Mouse (Mus musculus): Measurements from ENCODE around the gene Thpo. TPM values are rescaled to one million over a fixed set of nuclear protein-coding genes. Genes with fewer than 3 reads are reported as not detected.

The Thpo gene
- polyA plus RNA-seq, 1 experiment from 2014 or later, result 1.5 TPM

DNA sequence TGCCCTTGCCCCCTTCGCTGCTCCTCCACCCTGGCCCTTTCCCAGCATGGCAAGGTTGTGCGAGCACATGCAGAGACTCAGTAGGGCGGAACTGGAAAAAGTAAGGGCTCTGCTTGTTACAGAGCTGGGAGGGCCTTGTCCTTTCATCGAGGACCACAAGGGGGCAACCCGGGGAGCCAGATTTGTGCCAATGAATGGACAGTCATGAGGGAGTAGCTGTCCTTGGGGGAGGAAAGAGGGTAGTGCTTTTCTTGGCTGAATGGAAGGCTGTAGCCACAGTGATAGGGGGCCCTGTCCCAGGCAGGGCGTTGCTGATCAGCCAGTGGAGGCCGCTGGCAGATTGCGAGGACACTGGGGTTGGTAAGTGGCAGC is 31.8 kb downstream of the Thpo start:
- Histone ChIP-seq H3K27me3 (ENCODE audit: control insufficient read depth, insufficient read depth, low read depth, low read length) (no peaks in the 10 kb centered on the region), H3K4me2 (ENCODE audit: low read length) (no peak overlapping the region), H3K9me3 (replicated peaks; ENCODE audit: control insufficient read depth, low read length, poor library complexity, severe bottlenecking) (no peaks in the 10 kb centered on the region), H3K27ac (ENCODE audit: low read length) (peak overlapping the region; percentile 34; the same call in 1 of the 2 replicates), H3K36me3 (ENCODE audit: control insufficient read depth, insufficient read depth, low read length) (peaks cover 14% of the 10 kb centered on the region), H3K4me1 (ENCODE audit: control insufficient read depth, insufficient read depth, low read length) (peaks cover 11% of the 10 kb centered on the region), H3K9ac (ENCODE audit: low read depth, low read length) (peak overlapping the region; percentile 42; the same call in 1 of the 2 replicates), H3K4me3 (ENCODE audit: low read depth, low read length) (no peak overlapping the region)
- WGBS, result 2% methylated on average over 8 of the region's 8 CpGs
- peak; percentile 49 for ATAC-seq

DNA sequence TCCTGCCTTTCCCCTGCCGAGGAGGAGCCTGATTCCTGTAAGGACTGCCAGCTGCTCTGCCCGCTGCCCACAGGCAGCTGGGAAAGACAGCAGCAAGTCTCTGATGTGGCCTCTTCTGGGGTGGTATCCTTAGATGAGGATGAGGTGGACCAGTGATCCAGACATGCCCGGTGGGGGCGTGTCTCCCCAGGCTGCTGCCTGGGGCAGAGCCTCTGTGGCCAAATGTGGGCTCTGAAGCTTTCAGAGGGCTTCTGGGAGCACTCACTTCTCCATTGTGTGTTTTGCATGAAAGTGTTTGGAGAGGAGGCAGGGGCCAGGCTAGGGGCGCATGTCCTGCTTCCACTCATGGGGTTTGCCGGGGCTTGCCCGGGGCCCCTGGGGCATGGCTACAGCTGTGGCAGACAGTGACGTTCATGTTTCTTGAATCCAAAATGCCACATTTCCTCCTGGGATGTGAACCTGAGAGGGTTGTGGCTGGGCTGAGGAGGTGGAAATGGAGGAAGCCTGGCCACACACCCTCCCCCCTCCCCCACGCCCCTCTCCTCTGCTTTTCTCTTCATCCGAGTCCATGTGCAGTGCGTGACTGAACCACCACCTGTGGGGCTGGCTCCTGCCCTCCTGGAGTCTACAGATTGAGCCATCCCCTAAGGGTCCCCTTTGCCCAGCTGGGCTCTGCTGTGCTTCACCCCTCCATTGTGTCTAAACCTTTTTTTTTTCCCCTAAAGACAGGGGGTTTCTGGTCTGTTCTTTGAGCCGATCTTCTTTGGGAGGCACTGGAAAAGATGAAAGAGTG is 32.4 kb downstream of the Thpo start:
- Histone ChIP-seq H3K4me1 (ENCODE audit: control insufficient read depth, insufficient read depth, low read length) (peaks cover 11% of the 10 kb centered on the region), H3K9ac (ENCODE audit: low read depth, low read length) (peak overlapping the region; percentile 42), H3K27me3 (ENCODE audit: control insufficient read depth, insufficient read depth, low read depth, low read length) (no peaks in the 10 kb centered on the region), H3K9me3 (replicated peaks; ENCODE audit: control insufficient read depth, low read length, poor library complexity, severe bottlenecking) (no peaks in the 10 kb centered on the region), H3K4me2 (ENCODE audit: low read length) (no peak overlapping the region), H3K27ac (ENCODE audit: low read length) (peak overlapping the region; percentile 34), H3K4me3 (ENCODE audit: low read depth, low read length) (no peak overlapping the region), H3K36me3 (ENCODE audit: control insufficient read depth, insufficient read depth, low read length) (peaks cover 11% of the 10 kb centered on the region)
- 9% methylated on average over 10 of the region's 12 CpGs for WGBS
- peak; percentile 26; the same call in 1 of the 2 replicates for ATAC-seq

DNA sequence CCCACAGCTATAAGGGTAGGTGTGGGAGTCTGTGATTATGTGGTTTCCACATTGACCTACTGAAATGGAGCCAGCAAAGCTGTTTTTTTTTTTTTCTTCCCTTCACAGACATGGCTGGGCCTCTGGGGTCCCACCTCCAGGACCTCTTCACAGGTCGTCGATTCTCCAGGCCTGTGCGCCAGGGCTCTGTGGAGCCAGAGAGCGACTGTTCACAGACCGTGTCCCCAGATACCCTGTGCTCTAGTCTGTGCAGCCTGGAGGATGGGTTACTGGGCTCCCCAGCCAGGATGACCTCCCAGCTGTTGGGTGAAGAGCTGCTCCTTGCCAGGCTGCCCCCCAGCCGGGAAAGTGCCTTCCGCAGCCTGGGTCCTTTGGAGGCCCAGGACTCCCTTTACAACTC is 33.0 kb downstream of the Thpo start:
- Histone ChIP-seq H3K4me3 (ENCODE audit: low read depth, low read length) (no peak overlapping the region), H3K27ac (ENCODE audit: low read length) (peak overlapping the region; percentile 34; the same call in 1 of the 2 replicates), H3K4me2 (ENCODE audit: low read length) (no peak overlapping the region), H3K36me3 (ENCODE audit: control insufficient read depth, insufficient read depth, low read length) (peaks cover 8% of the 10 kb centered on the region), H3K27me3 (ENCODE audit: control insufficient read depth, insufficient read depth, low read depth, low read length) (no peaks in the 10 kb centered on the region), H3K4me1 (ENCODE audit: control insufficient read depth, insufficient read depth, low read length) (peaks cover 17% of the 10 kb centered on the region), H3K9me3 (replicated peaks; ENCODE audit: control insufficient read depth, low read length, poor library complexity, severe bottlenecking) (no peaks in the 10 kb centered on the region), H3K9ac (ENCODE audit: low read depth, low read length) (peak overlapping the region; percentile 42; the same call in 1 of the 2 replicates)
- whole genome bisulfite sequencing, result 37% methylated on average over 7 of the region's 7 CpGs
- ATAC-seq, result no peak

DNA sequence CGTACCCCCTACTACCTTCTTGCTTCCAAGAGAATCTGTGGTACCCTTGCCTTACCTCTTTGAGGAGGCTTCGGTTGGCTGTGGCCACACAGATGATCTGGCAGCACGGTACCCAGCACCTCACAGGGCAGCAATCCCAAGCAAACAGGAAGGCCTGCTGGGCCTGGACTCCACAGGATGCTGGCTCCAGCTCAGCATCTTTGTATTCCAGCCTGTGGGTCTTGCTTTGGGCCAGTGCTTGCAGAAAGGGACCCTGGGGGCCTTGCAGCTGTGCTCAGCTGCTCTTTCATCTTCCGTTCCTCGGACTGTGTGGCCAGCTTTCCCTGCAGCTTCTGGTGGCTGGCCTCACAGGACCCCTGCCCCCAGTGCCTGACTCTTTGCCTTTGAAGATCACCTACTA is 34.3 kb downstream of the Thpo start:
- peaks cover 24% of the 10 kb centered on the region for H3K4me1 ChIP-seq (ENCODE audit: control insufficient read depth, insufficient read depth, low read length)
- H3K9me3 ChIP-seq (replicated peaks; ENCODE audit: control insufficient read depth, low read length, poor library complexity, severe bottlenecking), result no peaks in the 10 kb centered on the region
- H3K36me3 ChIP-seq (ENCODE audit: control insufficient read depth, insufficient read depth, low read length), result peaks cover 7% of the 10 kb centered on the region; the same call in 1 of the 2 replicates
- H3K27ac ChIP-seq (ENCODE audit: low read length), result no peak overlapping the region
- no peaks in the 10 kb centered on the region for H3K27me3 ChIP-seq (ENCODE audit: control insufficient read depth, insufficient read depth, low read depth, low read length)
- 26% methylated on average over 5 of the region's 5 CpGs for WGBS
- H3K4me3 ChIP-seq (ENCODE audit: low read depth, low read length), result no peak overlapping the region
- H3K9ac ChIP-seq (ENCODE audit: low read depth, low read length), result no peak overlapping the region
- no peak overlapping the region for H3K4me2 ChIP-seq (ENCODE audit: low read length)
- no peak for ATAC-seq

DNA sequence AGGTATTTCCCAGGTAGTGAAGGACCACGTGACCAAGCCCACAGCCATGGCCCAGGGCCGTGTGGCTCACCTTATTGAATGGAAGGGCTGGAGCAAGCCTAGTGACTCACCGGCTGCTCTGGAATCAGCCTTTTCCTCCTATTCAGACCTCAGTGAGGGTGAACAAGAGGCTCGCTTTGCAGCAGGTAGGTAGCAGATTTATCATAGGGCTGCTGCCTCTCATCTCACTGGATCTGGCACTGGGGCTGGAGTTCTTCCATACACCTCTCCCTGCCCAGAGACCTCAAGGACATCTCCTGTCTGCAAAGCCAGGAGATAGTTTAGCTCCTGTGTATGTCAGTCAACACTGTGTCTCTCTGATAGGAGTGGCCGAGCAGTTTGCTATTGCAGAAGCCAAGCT is 35.0 kb downstream of the Thpo start:
- Histone ChIP-seq H3K9ac (ENCODE audit: low read depth, low read length) (no peak overlapping the region), H3K9me3 (replicated peaks; ENCODE audit: control insufficient read depth, low read length, poor library complexity, severe bottlenecking) (no peaks in the 10 kb centered on the region), H3K4me2 (ENCODE audit: low read length) (no peak overlapping the region), H3K4me1 (ENCODE audit: control insufficient read depth, insufficient read depth, low read length) (peaks cover 31% of the 10 kb centered on the region), H3K4me3 (ENCODE audit: low read depth, low read length) (no peak overlapping the region), H3K36me3 (ENCODE audit: control insufficient read depth, insufficient read depth, low read length) (peaks cover 7% of the 10 kb centered on the region; the same call in 1 of the 2 replicates), H3K27me3 (ENCODE audit: control insufficient read depth, insufficient read depth, low read depth, low read length) (no peaks in the 10 kb centered on the region), H3K27ac (ENCODE audit: low read length) (no peak overlapping the region)
- ATAC-seq, result no peak
- WGBS, result 84% methylated on average over 5 of the region's 5 CpGs

DNA sequence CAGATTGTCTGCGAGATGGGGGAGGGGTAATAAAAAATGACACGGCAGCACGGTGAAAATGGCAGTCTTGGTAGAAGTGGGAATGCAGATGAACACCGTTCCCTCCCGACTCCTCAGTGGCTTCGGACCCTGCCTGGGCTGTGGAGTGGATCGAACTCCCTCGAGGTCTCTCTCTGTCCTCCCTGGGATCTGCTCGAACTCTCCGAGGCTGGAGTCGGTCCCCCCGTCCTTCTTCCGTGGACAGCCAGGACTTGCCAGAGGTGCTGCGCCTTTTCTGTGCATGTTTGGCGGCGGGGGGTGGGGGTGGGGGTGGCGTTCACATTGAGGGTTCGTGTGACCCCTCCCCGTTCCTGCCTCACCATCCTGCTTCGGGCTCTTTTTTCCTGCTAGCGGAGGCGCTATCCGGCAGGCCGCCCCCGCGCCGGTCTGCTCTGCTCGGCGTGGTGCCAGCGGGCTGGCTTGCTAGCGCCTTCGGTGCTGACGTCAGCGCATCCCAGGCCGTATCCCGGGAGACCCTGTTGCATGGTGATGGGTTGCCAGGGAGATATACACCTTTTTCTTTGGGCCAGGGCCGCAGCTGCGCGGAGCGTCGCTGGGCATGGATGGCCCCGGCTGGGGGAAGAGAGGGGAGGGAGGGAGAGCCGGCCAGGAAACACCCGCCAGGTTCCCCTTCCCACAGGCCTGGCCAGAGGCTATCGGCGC is 38.5 kb downstream of the Thpo start:
- H3K9ac ChIP-seq (ENCODE audit: low read depth, low read length), result peak overlapping the region; percentile 76
- peak; percentile 83 for ATAC-seq
- H3K27me3 ChIP-seq (ENCODE audit: control insufficient read depth, insufficient read depth, low read depth, low read length), result no peaks in the 10 kb centered on the region
- H3K4me2 ChIP-seq (ENCODE audit: low read length), result peak overlapping the region; percentile 78
- no peaks in the 10 kb centered on the region for H3K9me3 ChIP-seq (replicated peaks; ENCODE audit: control insufficient read depth, low read length, poor library complexity, severe bottlenecking)
- peak overlapping the region; percentile 48 for H3K4me3 ChIP-seq (ENCODE audit: low read depth, low read length)
- H3K36me3 ChIP-seq (ENCODE audit: control insufficient read depth, insufficient read depth, low read length), result peaks cover 12% of the 10 kb centered on the region; the same call in 1 of the 2 replicates
- WGBS, result under 1% methylated on average over 46 of the region's 46 CpGs
- peaks cover 32% of the 10 kb centered on the region for H3K4me1 ChIP-seq (ENCODE audit: control insufficient read depth, insufficient read depth, low read length)
- peak overlapping the region; percentile 87 for H3K27ac ChIP-seq (ENCODE audit: low read length)

DNA sequence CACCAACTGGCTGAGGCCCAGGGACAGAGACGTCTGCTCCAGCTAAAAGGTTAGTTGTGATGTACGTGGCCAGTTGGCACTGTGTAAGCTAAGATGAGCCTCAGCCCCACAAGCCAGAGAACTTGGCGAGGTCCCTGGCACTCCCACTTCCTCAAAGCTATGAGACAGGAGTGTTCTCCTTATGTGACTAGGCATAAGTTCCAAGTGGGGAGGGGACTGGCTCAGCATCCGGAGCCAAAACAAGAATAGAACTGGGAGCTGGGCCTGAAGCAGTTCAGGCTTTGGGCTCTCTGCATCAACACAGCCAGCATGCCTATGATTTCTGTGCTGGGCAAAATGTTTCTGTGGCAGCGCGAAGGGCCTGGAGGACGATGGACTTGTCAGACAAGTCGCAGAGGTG is 39.5 kb downstream of the Thpo start:
- no peak overlapping the region; the same call in 1 of the 2 replicates for H3K27ac ChIP-seq (ENCODE audit: low read length)
- H3K36me3 ChIP-seq (ENCODE audit: control insufficient read depth, insufficient read depth, low read length), result peaks cover 17% of the 10 kb centered on the region
- no peak overlapping the region for H3K4me3 ChIP-seq (ENCODE audit: low read depth, low read length)
- whole genome bisulfite sequencing, result 74% methylated on average over 8 of the region's 8 CpGs
- H3K9ac ChIP-seq (ENCODE audit: low read depth, low read length), result no peak overlapping the region
- H3K4me2 ChIP-seq (ENCODE audit: low read length), result peak overlapping the region; percentile 78; the same call in 1 of the 2 replicates
- H3K4me1 ChIP-seq (ENCODE audit: control insufficient read depth, insufficient read depth, low read length), result peaks cover 32% of the 10 kb centered on the region
- H3K27me3 ChIP-seq (ENCODE audit: control insufficient read depth, insufficient read depth, low read depth, low read length), result no peaks in the 10 kb centered on the region
- no peak for ATAC-seq
- no peaks in the 10 kb centered on the region for H3K9me3 ChIP-seq (replicated peaks; ENCODE audit: control insufficient read depth, low read length, poor library complexity, severe bottlenecking)

DNA sequence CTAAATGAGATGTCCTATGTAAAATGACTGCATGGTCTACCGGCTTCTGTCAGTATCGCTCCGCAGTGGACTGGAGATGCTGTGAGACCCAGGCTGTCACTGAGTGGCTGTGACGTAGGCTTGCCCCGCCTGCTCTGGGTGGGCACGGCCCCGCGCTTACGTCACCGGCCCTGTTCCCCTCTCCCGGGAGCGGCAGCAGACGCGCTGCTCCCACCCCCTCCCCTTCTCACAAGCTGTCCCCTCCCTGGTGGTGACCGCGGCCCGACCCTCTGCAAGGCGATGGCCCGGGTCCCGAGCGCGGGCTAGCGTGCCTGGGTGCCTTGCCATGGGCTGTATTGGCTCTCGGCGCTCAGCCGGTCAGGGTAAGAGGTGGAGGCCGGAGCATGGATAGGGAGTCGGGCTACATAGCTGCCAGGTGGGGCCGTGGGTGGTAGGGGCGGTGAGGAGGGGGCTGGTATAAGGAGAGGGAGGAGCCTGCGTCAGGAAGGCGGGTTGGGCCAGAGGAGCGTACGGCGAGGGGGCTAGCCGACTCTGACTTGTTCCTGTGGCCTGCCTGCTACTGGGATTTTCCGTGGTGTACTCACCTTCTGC is 41.1 kb downstream of the Thpo start, which contains the start of gene Fam131a:
Gene Fam131a (plus strand): TSS at position 131 of the 591 bp plus-strand sequence.
- no peaks in the 10 kb centered on the region for H3K9me3 ChIP-seq (replicated peaks; ENCODE audit: control insufficient read depth, low read length, poor library complexity, severe bottlenecking)
- H3K4me3 ChIP-seq (ENCODE audit: low read depth, low read length), result peak within 1 kb of the TSS; percentile 73
- H3K4me1 ChIP-seq (ENCODE audit: control insufficient read depth, insufficient read depth, low read length), result peaks cover 32% of the 10 kb centered on the region
- peak within 1 kb of the TSS; percentile 98 for H3K27ac ChIP-seq (ENCODE audit: low read length)
- H3K9ac ChIP-seq (ENCODE audit: low read depth, low read length), result peak within 1 kb of the TSS; percentile 89
- ATAC-seq, result peak; percentile 95
- peaks cover 31% of the 10 kb centered on the region for H3K36me3 ChIP-seq (ENCODE audit: control insufficient read depth, insufficient read depth, low read length)
- peak within 1 kb of the TSS; percentile 75 for H3K4me2 ChIP-seq (ENCODE audit: low read length)
- no peaks in the 10 kb centered on the region for H3K27me3 ChIP-seq (ENCODE audit: control insufficient read depth, insufficient read depth, low read depth, low read length)
- WGBS, result under 1% methylated on average over 37 of the region's 37 CpGs

All from midbrain, embryonic 16.5 days (tissue).